Mouse (Mus musculus): Measurements from ENCODE around the gene Zfp975.
"Not testable (repeated sequence)": the region's sequence is repeated elsewhere in the genome, so short reads cannot be mapped to it uniquely, and the experiment has no call there.

Gene Zfp975

DNA sequence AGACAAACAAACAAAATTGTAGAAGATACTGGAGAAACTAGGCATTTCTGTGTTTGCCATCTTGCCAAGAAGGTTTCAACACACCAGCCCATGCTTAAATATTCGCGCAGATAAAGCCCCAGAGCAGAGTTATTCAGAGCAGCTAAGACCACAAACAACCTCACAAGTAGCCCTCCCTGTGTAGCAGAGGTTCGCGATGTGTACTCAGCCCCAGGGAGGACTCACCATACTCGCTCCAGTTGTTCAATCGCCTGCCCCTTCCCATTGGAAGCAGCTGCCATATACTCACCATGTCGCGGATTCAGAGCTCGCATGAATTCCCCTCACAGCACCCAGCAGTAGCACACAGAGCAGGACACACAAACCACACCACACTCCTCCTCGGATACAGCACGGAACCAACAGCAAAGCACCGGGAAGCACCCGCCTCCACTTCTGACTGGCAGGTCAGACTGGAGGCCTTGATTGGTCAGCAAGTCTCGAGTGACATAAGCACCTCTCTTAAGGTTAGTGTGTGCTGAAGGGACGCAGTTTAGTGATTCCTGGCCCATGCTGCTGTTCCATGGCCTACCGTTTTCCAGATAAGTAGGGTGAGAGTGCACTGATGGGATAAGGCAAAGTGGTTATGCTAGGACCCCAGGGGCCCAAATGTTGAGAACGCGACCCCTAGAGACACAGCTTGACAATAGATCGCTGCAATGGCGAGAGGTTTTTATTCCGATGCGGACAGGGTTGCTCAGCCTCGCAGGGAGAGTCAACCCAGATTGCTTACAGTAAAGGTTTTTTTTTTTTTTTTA lies at the start of gene Zfp975:
Gene Zfp975 (minus strand): TSS at position 381 of the 797 bp plus-strand sequence.
- DNase-seq (ENCODE audit: extremely low spot score, low spot score): peak; percentile 67

DNA sequence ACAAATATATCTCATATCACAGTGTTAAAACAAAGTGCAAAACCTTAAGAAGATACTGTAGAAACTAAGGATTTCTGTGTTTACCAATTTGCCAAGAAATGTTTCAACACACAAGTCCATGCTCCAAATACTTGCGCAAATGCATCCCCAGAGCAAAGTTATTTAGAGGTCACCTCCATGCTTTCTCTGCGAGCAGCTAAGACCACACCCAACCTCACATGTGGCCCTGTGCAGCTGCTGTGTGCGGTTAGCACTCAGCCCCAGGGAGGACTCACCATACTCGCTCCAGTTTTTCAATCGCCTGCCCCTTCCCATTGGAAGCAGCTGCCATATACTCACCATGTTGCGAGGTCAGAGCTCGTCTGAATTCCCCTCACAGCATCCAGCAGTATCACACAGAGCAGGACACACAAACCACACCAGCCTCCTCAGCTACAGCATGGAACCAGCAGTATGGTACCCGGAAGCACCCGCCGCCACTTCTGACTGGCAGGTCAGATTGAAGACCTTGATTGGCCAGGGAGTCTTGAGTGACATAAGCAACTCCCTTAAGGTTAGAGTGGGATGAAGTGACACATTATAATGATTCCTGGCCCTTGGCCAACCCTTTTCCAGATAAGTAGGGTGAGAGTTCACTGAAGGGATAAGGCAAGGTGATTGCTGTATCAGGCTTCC lies 46.1 kb upstream of the Zfp975 start:
- DNase-seq (ENCODE audit: extremely low spot score, low spot score): no peak

DNA sequence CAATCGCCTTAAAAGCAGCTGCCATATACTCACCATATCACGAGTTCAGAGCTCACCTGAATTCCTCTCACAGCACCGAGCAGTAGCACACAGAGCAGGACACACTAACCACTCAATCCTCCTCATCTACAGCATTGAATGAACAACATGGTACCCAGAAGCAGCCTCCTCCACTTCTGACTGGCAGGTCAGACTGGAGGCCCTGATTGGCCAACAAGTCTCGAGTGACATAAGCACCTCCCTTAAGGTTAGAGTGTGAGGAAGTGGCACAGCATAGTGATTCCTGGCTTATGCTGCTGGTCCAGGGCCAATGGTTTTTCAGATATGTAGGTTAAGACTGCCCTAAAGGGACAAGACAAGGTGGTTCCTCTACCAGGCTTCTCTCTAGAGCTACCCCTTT lies 34.4 kb upstream of the Zfp975 start, which contains the start of gene Gm17067:
Gene Gm17067 (minus strand): TSS at position 101 of the 400 bp plus-strand sequence.
- not testable (repeated sequence) for DNase-seq (ENCODE audit: extremely low spot score, low spot score)

- not testable (repeated sequence) for DNase-seq (ENCODE audit: extremely low spot score, low spot score)
Observed at GRCm38 (mm10) chr7:42693251-42693650, 709 bp upstream of the Zfp975 start.

DNA sequence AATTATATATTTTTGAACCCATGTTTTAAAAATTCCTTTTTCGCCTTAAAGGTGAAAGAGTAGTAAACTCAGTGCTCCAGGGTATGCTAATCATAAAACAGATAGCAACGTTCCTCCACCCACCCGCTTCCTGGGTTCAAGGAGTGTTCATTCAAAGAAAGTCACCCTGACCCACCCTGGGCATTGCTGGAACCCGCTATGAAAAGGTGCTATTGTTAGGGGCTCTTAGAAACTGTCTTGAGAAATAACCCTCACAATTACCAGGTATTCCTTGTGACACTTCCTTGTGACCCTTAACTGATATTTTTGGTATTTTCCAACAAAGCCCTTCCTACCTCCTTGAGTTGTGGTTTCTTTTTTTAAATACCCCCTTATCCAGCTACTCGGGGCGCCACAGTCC lies 12.5 kb downstream of the Zfp975 start:
- not testable (repeated sequence) for DNase-seq (ENCODE audit: extremely low spot score, low spot score)

DNA sequence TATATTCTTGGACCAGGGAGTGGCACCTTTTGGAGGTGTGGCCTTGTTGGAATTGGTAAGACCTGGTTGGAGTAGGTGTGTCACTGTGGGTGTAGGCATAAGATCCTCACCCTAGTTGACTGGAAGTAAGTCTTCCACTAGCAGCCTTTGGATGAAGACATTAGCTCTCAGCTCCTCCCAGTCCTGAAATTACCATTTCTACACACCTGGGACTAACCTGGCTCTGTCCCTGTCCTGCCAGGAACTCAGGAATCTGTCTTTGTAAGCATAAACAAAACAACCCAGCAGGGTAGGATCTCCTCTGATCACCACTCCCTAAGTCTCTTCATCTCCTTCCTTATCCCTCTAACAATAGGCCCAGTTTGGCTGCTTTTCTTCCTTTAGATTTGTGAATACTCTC lies 12.9 kb downstream of the Zfp975 start:
- not testable (repeated sequence) for DNase-seq (ENCODE audit: extremely low spot score, low spot score)

DNA sequence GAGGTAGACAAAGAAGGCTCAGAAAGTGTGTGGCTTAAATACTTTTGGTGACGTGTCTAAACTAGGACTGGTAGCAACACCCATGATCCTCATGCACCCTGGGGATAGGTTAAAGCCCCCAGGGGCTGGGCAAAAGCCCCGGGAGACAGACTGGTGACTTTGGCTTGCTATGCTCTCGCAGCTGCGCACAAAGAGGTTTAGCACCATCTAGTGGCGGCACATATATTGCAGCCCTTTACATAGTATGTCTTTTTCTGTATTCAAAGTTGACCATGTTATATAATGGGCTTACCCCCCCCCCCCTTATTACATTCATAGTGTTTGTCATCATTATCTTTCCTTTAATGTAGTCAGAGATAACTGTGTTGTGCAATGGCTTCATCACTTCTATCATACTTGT lies 32.4 kb downstream of the Zfp975 start:
- not testable (repeated sequence) for DNase-seq (ENCODE audit: extremely low spot score, low spot score)

DNA sequence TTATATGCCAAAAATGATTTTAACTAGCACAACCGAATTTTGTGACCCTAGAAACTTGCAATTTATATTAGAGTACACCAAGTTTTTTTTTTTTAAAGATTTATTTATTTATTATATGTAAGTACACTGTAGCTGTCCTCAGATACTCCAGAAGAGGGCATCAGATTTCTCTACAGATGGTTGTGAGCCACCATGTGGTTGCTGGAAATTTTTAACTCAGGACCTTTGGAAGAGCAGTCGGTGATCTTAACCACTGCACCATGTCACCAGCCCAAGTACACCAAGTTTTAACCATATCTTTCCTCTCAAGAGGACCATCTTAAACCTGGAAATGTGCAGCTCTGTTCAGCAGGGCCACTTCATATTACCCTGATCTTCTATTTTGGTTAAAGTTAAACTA lies 37.3 kb downstream of the Zfp975 start:
- not testable (repeated sequence) for DNase-seq (ENCODE audit: extremely low spot score, low spot score)

DNA sequence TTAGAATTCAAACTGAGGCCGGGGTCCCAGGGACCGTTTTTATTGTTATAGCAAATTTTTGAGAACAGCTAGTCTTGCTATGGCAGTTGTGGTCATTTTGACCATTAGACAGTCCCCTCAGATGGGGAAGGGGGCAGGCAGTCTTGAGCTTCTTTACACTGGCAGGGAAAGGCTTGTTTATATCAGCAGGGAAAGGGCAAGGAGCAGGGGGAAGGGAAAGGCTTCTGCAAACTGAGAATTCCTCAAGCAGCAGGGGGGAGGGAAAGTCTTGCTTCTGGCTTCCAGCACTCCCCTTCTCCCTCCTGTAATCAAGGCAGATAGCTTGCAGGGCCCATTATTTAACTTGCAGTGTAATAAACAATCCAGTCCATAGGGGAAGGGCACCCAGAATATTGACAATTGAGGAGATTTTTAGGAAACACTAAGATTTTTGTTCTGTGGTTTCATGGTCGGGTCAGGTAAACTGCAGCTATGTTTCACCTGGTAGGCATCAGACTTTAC lies 49.4 kb downstream of the Zfp975 start:
- DNase-seq (ENCODE audit: extremely low spot score, low spot score): peak; percentile 18

- DNase-seq (ENCODE audit: extremely low spot score, low spot score): peak; percentile 60
Observed at GRCm38 (mm10) chr7:42642152-42643115, 50.1 kb downstream of the Zfp975 start, which contains the start of gene Zfp976. TSS of gene Zfp976 (minus strand) at chr7:42642588.

DNA sequence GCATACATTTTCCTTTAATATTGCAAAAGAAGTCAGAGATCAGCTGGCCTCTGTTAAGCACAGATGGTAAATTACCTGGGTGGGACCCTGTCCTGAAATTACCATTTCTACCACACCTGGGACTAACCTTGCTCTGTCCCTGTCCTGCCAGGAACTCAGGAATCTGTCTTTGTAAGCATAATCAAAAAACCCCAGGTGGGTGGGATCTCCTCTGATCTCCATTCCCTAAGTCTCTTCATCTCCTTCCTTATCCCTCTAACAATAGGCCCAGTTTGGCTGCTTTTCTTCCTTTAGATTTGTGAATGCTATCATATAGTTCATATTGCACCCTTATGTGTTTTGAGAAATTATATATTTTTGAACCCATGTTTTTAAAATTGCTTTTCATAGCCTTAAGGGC lies 61.5 kb downstream of the Zfp975 start:
- DNase-seq (ENCODE audit: extremely low spot score, low spot score): not testable (repeated sequence)

Data from neural tube, embryonic 10.5 days (tissue).